Mouse (Mus musculus) liver (tissue): ENCODE data around the gene Dcaf7.
"Not testable (repeated sequence)": the region's sequence is repeated elsewhere in the genome, so short reads cannot be mapped to it uniquely, and the experiment has no call there.

Source experiments
- DNase-seq: peaks from one replicate; pipeline ENCODE4 v3.0.0-alpha.2; 2020; ENCODE audit warnings: mixed read lengths

Dcaf7 gene

DNA sequence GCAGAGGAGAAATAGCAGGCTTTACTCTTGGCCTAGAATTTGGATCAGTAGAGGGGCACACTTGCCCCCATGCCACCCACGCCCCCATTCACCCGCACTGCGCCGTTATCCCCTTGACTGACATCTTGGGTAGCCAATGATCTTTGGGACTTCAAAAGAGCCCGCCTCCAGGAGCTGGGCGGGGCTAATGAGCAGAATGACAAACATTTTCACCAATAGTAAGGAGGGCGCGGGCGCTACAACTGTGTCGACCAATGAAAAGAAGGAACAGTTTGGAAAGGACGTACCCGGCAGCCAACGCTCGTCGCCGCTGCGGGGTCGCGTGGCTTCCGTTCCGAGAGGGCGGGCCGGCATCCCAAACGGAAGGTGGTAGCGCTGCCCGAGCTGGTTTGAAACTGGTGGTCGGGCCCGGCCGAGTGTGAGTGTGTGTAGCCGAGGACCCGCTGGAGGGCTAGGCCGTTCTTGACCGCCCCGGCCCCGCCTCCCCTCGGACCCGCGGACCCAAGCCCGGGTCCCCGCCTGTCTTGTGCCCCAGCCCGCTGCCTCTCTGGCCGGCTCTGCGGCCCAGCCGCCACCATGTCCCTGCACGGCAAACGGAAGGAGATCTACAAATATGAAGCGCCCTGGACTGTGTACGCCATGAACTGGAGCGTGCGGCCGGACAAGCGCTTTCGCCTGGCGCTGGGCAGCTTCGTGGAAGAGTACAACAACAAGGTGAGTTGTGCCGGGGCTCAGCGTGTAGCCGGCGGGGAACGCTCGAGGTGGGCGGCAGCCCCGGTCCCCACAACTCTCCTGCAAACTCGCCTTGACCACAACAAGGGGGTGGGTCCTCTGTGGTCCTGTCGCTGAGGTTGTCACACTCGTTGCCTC, at the start of gene Dcaf7:
Dcaf7 (plus strand) TSS at position 325 of the 870 bp plus-strand sequence.
- peak; percentile 97 for DNase-seq

DNA sequence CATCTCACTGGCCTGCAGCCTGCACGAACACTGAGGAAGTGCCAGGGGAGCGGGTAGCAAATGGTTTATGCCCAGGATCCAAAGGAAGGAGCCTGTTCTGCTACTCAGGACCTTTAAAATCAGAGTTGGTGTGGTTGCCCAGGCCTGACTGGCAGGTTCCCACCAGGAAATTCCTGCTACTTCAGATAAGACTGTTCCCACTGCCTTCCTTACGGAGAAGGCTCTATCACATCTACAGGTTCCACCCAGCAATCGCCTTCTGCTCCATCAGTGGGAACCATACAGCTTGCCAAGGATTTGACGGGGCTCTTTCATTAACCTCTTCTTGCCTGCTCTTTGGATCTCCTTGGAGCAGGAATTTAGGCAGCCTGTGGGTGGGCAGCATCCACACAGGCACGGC, 49.2 kb upstream of the Dcaf7 start:
- DNase-seq, result no peak

DNA sequence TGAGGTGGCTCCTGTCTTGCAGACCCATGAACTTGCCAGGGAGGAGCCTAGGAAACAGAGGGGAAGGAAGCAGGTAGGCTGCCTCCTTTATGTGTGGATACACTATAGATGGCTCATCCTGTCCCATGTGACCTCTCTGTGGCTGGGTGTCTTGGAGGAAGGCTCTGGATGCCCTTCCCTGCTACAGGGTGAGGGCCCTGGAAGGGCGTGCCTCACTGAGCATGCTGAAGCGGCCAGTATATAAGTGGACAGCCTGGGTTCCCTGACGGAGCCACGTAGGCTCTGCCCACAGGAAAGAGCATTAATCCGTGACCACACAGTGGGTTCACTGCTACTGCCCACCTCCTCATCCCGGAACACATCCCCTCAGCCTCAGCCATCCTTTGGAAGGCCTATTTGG, 47.2 kb upstream of the Dcaf7 start:
- DNase-seq, result no peak

DNA sequence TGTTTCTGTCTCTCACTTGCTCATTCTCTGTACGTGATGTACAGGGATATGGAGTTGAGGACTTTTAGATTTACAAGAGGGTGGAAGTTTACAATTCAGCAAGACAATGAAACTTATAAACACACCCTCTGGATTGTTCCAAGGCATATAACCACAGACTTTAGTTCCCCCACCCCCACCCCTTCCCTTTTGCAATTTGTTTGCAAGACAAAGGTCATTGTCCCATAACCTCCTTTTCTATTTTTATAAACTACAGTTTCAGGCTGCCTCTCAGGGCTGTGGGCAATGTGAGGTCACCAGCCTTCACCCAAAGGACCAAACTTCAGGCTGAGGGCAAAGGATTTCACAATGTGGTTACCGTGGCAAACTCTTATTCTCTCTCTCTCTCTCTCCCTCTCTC, 46.4 kb upstream of the Dcaf7 start:
- peak; percentile 19 for DNase-seq

DNA sequence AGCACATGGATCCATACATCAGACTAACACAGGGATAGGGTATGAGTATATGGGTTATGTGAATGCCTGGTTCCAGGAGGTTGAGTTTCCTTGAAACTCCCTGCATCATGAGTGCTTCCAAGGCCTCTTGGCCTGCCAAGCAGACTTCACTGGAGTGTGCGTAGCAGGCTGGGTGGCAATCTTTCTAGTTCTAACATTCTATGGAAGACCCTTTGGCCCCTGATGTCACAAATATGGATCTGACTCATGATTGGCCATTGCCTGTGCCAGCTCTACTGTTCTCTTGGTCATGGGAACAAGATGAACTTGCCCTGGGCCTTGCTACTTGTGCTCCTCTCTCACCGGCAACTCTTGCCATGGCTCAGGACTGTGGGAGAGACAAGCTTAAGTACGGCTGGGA, 42.3 kb upstream of the Dcaf7 start, which contains the start of gene Ace3:
Ace3 (plus strand) TSS at position 301 of the 400 bp plus-strand sequence.
- DNase-seq, result no peak

DNA sequence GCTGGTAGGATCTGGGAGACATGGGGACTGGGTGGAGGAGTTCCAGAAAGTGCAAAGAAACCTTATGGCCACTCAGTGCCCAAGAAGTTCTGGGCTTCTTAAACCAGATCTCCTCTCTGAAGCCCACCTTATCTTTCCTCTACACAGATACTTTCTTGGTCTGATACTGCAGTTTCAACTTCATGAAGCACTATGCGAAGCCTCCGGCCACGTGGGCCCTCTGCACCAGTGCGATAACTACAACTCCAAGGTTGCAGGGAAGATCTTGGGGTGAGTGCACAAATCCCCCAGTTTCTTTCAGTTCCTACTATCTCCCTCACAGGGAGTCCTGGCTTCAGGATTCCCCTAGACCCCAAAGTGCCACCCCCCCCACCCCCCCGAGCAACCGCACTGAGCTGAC, 36.6 kb upstream of the Dcaf7 start:
- DNase-seq, result no peak

DNA sequence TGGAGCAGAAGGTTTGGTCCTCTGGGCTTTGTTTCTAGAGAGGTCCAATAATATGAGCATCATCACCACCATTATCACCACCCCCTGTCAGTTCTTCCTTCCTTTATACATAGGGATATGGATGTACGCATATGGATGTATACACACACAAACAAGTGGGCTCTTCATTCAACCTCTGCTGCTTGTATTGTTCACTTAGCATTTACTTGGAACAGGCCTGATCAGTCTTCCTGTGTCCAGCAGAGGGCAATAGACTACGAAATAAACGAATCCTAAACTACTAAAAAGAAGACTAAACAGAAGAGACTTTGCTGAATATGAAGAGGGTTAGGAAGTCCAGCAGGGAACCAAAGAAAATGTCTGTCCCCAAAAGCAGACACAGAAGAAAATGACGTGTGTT, 35.0 kb upstream of the Dcaf7 start:
- DNase-seq, result no peak

DNA sequence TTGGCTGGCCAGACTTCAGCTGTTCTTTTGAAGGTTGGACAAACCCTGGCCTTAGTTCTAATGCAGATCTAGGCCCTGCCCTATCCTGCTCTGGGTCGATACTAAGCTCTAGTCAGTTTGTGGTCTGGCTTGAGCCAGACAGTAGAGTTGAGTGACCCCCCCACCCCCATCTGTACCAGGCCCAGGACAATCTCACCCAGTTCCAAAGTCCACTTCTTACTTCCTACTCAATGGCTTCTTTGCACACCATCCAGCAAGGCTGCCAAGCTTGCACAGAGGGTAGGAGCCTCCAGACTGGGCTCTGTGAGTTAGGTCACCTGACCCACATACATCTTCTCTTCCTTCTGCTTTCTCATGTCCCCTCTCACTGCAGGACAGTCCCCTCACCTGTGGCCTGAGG, 32.1 kb upstream of the Dcaf7 start:
- DNase-seq, result no peak

DNA sequence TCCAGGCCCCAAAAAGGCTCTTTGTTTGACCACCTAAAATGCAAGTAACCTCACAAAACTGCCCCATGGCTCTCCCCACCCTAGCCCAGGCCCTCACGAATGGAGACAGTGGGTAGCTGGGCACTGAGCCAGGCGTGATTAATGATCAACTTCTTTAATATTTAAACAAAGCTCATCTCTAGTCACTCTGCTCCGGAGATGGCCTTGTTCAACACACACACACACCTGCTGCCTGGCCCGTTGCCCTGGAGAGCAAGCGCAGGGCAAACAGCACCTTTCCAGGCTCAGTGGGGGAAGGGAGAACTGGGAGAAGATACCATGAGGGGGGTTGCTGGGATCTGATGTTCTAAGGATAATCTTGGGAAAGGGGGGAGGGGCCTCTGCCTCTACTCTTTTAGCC, 30.7 kb upstream of the Dcaf7 start:
- DNase-seq, result peak; percentile 41

DNA sequence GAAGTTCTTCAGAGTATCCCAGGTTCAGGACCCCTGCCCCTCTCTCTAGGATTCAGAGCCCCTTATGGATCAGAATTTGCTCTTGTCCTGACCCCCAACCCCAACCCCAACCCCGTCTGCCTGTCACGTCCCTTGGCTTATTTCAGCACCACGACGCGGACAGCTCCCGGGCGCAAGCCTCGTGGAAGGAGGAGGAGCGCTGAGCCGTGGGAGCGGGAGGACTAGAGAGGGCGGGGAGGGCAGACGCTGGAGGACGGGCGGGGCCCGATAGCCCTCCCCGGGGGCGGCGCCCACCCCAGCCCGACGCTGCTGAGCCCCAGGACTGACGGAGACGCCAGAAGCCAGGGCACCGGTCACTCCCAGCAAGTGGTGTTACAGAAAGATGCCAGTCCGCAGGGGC, 28.9 kb upstream of the Dcaf7 start, which contains the start of gene Kcnh6:
Kcnh6 (plus strand) TSS at position 304 of the 400 bp plus-strand sequence.
- peak; percentile 75 for DNase-seq

DNA sequence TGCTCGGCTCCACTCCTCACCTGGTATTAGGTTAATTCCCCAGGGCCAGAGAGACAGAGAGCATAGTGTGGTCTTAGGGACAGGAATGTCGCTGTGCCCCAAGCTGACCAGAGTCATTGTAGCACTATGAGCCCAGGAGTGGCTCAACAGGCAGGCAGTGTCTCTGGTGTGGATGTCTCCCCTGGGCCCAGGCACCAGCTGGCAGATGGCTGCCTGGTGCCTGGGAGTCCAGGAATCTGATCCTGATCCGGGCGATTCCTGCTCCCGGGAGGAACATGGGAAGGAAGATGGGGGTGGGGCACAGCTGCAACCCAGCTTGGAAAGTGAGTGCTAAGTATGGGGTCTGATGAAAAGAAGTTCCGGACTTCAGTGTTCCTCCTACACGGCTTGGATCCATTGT, 24.0 kb upstream of the Dcaf7 start:
- no peak for DNase-seq

DNA sequence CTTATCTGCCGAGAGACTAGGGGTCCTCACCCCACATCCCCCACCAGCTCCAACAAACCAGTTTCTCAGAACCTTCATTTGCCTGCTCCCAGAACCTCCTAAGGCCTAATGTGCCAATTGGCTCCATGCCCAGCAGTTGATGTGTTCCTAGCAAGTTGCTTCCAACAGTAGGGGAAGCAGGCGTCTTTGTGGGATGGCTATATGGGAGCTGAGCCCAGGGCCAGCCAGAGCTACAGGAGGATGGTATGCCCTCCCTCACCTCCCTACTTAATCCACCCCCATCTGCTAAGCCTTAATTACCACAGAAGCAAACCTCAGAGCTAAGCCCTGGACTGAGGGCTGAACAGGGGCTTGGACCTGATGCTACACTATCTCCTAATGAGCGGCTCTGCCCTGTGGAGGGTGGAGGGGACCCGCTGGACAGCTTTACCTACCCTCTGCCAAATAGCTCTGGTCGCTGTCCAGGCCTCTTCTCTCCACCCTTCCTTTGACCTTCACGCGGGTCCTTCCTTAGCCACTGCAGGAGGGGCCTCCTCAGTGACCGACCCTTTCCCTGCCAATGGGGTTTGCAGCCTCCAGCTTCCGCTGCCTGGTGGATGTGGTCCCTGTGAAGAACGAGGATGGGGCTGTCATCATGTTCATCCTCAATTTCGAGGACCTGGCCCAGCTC, 23.0 kb upstream of the Dcaf7 start:
- no peak for DNase-seq

DNA sequence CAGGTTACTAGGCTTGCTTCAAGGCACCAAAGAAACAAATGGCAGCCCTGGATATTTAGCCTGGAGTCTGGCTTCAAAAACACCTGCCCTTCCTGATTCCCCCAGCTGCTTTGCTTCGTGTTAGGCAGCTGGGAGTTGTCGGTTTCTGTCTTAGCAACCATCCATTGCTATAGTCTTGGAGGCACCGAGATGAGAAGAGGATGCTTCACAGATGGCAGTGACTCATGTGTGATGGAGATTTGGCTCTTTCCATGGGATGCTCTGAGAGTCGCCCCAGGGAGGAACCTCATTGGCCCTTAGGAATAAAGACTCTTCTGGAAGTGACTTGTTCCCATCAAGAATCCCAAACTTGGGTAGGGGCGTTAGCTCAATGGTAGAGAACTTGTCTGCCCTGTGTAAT, 20.2 kb upstream of the Dcaf7 start:
- DNase-seq, result no peak

DNA sequence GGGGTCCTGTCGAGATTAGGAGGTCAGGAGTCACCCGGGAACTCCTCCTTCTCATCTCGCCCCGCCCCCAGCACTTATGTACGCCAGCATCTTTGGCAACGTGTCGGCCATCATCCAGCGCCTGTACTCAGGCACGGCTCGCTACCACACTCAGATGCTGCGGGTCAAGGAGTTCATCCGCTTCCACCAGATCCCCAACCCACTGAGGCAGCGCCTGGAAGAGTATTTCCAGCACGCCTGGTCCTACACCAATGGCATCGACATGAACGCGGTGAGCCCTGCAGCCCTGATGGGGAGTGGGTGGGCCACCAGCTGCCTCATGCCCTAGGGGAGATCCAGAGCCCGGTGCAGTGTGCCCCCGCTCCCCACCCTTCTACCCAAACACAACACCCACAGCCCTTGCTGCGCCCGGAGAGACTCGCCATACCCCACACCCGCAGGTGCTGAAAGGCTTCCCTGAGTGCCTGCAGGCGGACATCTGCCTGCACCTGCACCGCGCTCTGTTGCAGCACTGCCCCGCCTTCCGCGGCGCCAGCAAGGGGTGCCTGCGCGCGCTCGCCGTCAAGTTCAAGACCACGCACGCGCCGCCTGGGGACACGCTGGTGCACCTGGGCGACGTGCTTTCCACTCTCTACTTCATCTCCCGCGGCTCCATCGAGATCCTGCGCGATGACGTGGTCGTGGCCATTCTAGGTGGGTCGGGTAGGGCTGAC, 16.5 kb upstream of the Dcaf7 start:
- DNase-seq, result no peak

DNA sequence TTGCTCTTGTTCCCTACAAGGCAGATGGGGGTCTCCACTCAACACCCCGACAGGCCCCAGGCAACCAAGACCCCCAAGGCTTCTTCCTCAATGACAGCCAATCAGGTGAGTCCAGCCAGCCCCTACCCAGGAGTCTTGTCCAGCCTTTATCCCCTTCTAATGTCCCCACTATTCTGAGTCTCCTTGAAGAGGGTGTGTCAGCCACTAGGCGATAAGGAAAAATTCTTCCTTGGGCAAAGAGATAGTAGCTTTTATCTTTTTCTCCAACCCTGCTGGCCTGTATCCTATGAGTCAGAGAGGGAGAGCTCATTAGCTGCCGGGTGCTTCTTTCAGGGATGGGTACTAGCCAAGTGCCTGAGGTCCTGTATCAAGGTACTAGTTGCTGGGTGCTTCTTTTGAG, 10.9 kb upstream of the Dcaf7 start:
- DNase-seq, result no peak

DNA sequence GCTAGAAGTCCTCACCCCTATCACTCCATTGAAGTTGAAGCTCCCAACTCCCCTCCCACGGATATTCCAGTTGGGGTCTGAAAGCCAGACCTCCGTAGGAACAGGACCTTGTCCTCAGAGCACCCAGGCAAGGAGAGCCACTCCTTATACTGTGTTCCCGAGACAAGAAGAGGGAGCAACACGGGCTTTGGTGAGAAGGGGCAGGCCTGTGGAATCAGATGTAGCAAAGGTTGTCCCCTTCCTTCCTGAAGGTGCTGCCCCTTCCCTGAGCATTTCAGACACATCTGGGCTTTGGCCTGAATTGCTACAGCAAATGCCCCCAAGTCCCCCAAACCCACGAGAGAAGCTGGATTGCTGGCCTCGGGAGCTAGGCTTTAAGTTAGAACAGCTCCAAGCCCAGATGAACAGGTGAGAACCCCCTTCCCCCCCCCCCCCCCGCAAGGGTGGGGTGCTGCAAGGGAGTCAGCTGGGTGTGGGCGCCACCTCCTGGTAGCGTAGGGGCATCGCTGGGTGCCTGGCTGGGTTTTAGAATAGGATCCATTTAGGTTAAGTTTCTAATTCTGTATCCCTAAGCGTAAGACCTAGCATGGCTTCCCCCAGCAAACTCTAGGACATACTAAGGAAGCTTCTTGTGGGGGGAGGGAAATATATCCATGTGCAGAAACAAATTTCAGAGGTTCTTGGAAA, 10.1 kb upstream of the Dcaf7 start:
- peak; percentile 64 for DNase-seq

DNA sequence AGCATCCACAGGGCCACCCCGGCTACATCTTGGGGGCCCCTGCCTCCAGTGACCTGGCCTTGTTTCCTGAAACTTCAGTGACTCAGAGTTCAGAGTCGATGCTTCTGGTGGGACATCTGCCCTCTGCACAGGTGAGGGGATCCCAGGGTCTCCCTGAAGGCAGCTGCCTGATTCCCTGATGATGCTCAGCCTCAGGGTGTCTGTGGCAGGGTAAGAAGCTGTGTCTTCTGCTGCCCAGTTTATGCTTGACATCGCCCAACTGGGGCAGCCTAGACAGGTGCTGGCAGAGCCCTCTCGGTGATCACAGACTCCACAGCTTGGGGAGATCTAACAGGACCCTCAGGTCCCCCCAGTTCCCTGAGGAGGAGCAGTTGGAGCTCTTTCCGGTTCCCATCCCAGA, 9.1 kb upstream of the Dcaf7 start:
- DNase-seq, result no peak

DNA sequence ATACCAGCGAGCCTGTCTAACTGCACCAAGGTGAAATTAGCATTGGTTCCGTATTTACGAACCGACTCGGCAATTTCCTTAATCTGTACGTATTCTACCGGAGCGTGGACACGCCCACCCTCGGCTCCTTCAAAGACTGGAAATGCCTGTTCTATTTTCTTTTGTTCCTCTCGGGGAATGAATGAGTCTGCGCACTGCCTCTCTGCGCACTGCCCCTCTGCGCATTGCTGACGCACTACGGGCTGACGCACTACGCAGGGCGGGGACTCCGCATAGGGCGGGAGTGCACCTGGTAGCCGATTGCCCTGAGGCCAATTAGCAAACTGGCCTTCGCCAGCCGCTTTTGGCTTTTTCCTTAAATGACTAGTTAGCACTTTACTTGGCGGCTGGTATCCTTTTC, 4.6 kb upstream of the Dcaf7 start:
- DNase-seq, result not testable (repeated sequence)

DNA sequence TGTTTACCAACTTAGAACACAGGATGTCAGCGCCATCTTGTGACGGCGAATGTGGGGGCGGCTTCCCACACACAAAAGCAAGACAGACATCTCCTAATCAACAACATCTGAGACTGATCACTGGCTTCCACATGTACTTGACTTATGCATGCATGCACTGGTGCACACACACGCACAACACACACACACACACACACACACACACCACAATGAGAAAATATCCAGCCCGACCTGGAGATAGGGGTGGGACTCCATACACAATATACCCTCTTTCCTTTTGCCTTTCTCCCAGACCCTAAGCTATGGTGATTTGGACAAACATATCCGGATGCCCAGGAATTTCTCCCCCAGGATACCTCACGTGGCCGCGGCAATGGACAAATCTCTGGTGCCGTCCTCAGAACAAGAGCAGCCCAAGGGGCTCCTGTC, 3.2 kb upstream of the Dcaf7 start:
- DNase-seq, result peak; percentile 44

DNA sequence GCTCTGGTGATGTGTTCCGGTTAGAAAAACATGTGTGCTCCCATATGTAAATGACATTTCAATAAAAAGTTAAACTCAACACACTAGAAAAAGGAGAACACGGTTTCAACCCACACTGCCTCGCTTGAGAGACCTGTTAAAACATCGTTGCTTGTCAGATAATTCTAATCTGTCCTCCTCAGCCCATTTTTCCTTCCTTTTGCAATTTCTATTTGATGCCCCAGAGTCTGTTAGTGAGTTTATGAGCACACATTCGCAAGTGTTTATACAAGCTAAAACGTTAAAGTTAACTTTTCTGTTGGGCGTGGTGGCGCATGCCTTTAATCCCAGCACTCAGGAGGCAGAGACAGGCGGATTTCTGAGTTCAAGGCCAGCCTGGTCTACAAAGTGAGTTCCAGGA, 1.7 kb upstream of the Dcaf7 start:
- DNase-seq, result no peak

DNA sequence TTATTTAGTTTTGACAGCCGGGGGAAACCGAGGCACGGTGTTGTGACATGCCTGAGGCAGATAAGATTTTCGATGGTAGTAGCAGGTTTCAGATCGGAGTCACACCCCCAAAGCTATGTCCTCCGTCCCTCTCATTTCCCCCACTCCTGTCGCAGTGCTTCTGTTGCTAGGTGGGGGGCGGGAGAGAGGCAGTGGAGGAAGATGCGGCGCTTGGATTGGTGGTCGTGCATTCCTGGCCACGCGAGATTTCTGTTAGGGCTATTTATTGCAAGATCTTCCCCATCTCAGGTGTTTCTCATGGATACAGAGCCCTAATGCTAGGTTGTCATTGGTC, 713 bp downstream of the Dcaf7 start:
- peak; percentile 39 for DNase-seq

DNA sequence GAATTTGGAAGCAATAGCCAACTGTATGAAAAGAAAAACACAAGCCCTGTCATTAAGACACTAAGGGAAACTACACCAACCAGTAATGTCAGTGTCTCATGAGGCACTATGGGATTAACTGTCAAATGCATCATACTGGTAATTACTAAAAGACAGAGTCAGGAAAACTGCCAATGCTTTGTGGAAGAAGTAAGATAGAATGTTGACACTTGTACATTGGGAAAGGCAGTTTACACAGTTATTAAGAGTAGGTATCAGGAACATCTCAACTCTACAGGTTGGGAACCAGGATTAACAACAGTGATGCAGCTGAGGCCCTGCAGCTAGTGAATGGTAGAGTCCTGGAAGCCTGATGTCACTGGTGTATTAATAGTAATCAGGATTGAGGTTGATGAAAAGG, 7.7 kb downstream of the Dcaf7 start:
- DNase-seq, result no peak

DNA sequence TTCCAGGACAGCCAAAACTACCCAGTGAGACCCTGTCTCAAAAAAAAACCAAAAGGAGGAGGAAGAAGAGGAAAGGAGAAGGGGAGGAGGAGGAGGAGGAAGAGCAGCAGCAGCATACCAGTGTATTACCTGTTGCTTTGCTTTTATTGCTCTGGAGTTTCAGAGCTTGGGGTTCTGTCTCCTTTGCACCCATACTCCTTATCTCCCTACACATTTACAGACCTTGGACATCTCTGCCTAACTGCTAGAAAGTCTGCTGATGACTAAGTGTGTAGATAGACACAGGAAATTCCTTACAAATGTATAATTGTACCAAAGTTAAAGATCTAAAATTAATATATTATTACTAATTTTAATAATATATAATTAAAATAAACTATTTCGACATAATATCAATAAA, 8.6 kb downstream of the Dcaf7 start:
- DNase-seq, result no peak
